Mouse (Mus musculus): ENCODE results near the gene Ryr2.

DNA sequence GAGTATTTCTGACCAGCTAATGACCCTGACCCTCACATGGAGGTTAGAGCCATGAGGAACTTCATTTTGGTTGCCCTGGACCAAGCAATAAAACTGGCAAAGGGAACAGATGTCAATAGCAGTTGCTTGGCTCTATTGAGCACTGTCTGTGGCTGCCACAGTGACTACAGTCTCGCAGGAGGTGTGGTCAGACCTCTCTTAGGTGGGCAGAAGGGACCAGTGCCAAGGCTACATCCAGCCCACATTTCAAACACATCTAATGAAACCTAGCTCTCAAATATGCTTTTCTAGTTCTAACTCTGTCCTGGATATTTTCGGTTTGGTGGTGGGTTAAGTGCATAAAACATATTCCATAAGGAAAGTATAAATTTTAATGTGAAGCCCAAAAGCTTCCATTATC is 62.0 kb downstream of the Ryr2 start:
- TF ChIP-seq ETS1 (conservative IDR thresholded peaks at IDR 0.05; ENCODE audit: low read depth, low read length) (no peak), POLR2A (IDR thresholded peaks at IDR 0.05; ENCODE audit: low read depth, low read length) (no peak), E2F4 (IDR thresholded peaks at IDR 0.05; ENCODE audit: insufficient replicate concordance, low read depth, low read length) (no peak)

Measured in CH12.LX (cell line).